Mouse (Mus musculus): ENCODE measurements around the gene S1pr5. TPM values are rescaled to one million over a fixed set of nuclear protein-coding genes. Genes with fewer than 3 reads are reported as not detected.
"Not testable (repeated sequence)": the region's sequence is repeated elsewhere in the genome, so short reads cannot be mapped to it uniquely, and the experiment has no call there.

The S1pr5 gene
- polyA plus RNA-seq, 1 experiment from 2014 or later = 0.06 TPM

- Histone ChIP-seq H3K27ac (replicated peaks) (peak overlapping the region; percentile 100), H3K9me3 (replicated peaks) (no peaks in the 10 kb centered on the region), H3K4me1 (replicated peaks) (peaks cover 65% of the 10 kb centered on the region), H3K36me3 (replicated peaks) (peaks cover 57% of the 10 kb centered on the region), H3K9ac (peak overlapping the region; percentile 91), H3K4me3 (replicated peaks) (peak overlapping the region; percentile 84), H3K4me2 (peak overlapping the region; percentile 77), H3K27me3 (no peaks in the 10 kb centered on the region)
- no peak for ATAC-seq (ENCODE audit: insufficient read depth)
- 83% methylated on average over 5 of the region's 5 CpGs for WGBS (ENCODE audit: insufficient replicate concordance)
These were observed 18.6 kb upstream of the S1pr5 start for GRCm38 (mm10) chr9:21266889-21267288.

- peaks cover 69% of the 10 kb centered on the region for H3K4me1 ChIP-seq (replicated peaks)
- H3K27me3 ChIP-seq = no peaks in the 10 kb centered on the region
- H3K9ac ChIP-seq = peak overlapping the region; percentile 91
- no peaks in the 10 kb centered on the region for H3K9me3 ChIP-seq (replicated peaks)
- peak; percentile 26 for ATAC-seq (ENCODE audit: insufficient read depth)
- WGBS (ENCODE audit: insufficient replicate concordance) = 5% methylated on average over 11 of the region's 11 CpGs
- peaks cover 45% of the 10 kb centered on the region for H3K36me3 ChIP-seq (replicated peaks)
- H3K27ac ChIP-seq (replicated peaks) = peak overlapping the region; percentile 100
- peak overlapping the region; percentile 77 for H3K4me2 ChIP-seq
- H3K4me3 ChIP-seq (replicated peaks) = peak overlapping the region; percentile 84
These were observed 17.4 kb upstream of the S1pr5 start for GRCm38 (mm10) chr9:21265611-21266010.

DNA sequence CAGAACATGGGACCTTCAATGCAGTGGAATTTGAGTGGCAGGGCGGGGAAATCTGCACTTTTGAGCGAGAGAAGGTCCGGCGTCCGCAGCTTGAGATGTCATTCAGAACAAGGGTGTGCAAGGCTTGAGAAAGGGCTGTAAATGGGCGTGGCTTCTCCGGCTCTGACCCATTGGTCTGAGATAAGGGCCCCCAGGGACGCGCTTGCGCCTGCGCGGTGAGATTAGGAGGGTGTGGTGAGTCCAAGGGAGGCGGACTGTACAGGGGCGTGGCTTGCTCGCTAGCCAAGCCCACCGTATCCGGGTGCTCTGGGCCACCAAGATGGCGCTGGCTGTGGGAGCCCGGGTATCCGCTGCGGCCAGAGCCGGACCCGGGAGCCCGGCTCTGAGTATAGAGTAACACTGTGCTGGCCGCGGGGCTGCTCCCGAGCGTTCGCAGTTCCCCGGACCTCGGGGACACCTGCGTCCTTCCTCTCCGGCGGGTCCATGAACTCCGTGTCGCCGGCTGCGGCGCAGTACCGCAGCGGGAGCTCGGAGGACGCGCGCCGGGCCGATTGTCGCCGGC, 16.8 kb upstream of the S1pr5 start, which contains the start of gene Atg4d:
TSS of gene Atg4d (plus strand) at position 294 of the 562 bp plus-strand sequence.
- H3K36me3 ChIP-seq (replicated peaks) = peaks cover 39% of the 10 kb centered on the region
- peak within 1 kb of the TSS; percentile 84 for H3K4me3 ChIP-seq (replicated peaks)
- H3K27ac ChIP-seq (replicated peaks) = peak within 1 kb of the TSS; percentile 100
- H3K4me1 ChIP-seq (replicated peaks) = peaks cover 69% of the 10 kb centered on the region
- H3K9me3 ChIP-seq (replicated peaks) = no peaks in the 10 kb centered on the region
- ATAC-seq (ENCODE audit: insufficient read depth) = peak; percentile 91
- peak within 1 kb of the TSS; percentile 89 for H3K4me2 ChIP-seq
- peak within 1 kb of the TSS; percentile 91 for H3K9ac ChIP-seq
- under 1% methylated on average over 49 of the region's 49 CpGs for WGBS (ENCODE audit: insufficient replicate concordance)
- H3K27me3 ChIP-seq = no peaks in the 10 kb centered on the region

DNA sequence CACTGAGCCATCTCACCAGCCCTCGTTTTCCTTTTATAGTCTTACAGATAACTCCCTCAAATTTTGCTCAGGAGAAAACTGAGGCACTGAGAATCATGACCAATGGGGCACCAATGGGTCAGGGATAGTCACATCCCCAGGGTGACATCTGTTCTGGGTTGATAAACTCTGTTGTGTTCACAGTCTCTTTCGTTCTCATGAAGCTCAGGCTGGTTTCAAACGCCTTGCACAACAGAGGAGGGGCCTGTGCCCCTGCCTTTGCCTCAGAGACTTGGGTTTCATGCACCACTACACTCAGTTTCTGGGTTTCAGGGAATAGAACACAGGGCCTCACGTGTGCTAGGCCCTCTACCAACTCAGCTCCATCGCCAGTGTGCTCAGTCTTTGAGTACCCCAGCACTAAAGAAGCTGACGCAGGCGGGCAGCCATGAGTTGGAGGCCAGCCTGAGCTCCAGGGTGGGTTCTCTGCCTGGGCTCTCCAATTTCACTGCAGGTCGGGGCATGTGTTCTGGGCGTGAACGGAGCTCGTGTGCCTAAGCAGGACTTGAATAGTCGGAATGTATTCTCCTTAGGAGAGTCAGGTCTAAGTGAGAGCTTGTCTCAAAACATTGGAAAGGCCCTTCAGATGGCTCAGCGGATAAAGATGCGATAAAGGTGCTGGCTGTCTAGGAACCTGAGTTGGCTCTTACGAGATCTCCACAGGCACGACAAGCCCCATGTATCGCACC, 16.2 kb upstream of the S1pr5 start:
- peak overlapping the region; percentile 100 for H3K27ac ChIP-seq (replicated peaks)
- peak overlapping the region; percentile 84 for H3K4me3 ChIP-seq (replicated peaks)
- 11% methylated on average over 17 of the region's 17 CpGs for WGBS (ENCODE audit: insufficient replicate concordance)
- no peaks in the 10 kb centered on the region for H3K9me3 ChIP-seq (replicated peaks)
- H3K4me2 ChIP-seq = peak overlapping the region; percentile 89
- no peaks in the 10 kb centered on the region; the same call in 1 of the 2 replicates for H3K27me3 ChIP-seq
- H3K4me1 ChIP-seq (replicated peaks) = peaks cover 72% of the 10 kb centered on the region
- peak overlapping the region; percentile 78 for H3K9ac ChIP-seq
- ATAC-seq (ENCODE audit: insufficient read depth) = peak; percentile 75
- peaks cover 33% of the 10 kb centered on the region for H3K36me3 ChIP-seq (replicated peaks)

GRCm38 (mm10) chr9:21261831-21262230, 13.6 kb upstream of the S1pr5 start:
- Histone ChIP-seq H3K9me3 (replicated peaks) (no peaks in the 10 kb centered on the region), H3K9ac (no peak overlapping the region), H3K4me1 (replicated peaks) (peaks cover 49% of the 10 kb centered on the region), H3K36me3 (replicated peaks) (peaks cover 7% of the 10 kb centered on the region), H3K27ac (replicated peaks) (no peak overlapping the region), H3K4me3 (replicated peaks) (no peak overlapping the region), H3K4me2 (no peak overlapping the region), H3K27me3 (peaks cover 11% of the 10 kb centered on the region; the same call in 1 of the 2 replicates)
- WGBS (ENCODE audit: insufficient replicate concordance) = 24% methylated on average over 2 of the region's 2 CpGs
- ATAC-seq (ENCODE audit: insufficient read depth) = no peak

- H3K36me3 ChIP-seq (replicated peaks) = no peaks in the 10 kb centered on the region
- WGBS (ENCODE audit: insufficient replicate concordance) = 57% methylated on average over 6 of the region's 6 CpGs
- no peak for ATAC-seq (ENCODE audit: insufficient read depth)
- H3K4me1 ChIP-seq (replicated peaks) = peaks cover 38% of the 10 kb centered on the region
- peaks cover 11% of the 10 kb centered on the region; the same call in 1 of the 2 replicates for H3K27me3 ChIP-seq
- no peak overlapping the region for H3K9ac ChIP-seq
- H3K9me3 ChIP-seq (replicated peaks) = no peaks in the 10 kb centered on the region
- H3K27ac ChIP-seq (replicated peaks) = no peak overlapping the region
- no peak overlapping the region for H3K4me3 ChIP-seq (replicated peaks)
- no peak overlapping the region for H3K4me2 ChIP-seq
These were observed 12.3 kb upstream of the S1pr5 start for GRCm38 (mm10) chr9:21260491-21261040.

DNA sequence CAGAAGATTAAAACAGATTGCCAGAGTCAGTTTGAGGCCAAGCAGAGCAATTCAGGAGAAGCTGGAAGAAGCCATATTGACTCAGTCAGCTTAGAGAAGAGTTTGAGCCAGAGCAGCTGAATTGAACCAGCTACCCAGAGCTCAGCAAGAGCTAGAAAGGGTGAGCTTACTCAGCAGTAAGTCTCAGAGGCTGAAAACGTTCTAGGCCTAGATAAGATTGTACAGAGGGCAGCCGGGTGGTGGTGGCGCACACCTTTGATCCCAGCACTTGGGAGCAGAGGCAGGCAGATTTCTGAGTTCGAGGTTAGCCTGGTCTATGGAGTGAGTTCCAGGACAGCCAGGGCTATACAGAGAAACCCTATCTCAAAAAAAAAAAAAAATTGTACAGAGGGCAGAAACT, 8.1 kb upstream of the S1pr5 start:
- ATAC-seq (ENCODE audit: insufficient read depth); H3K4me1 ChIP-seq (replicated peaks); H3K9me3 ChIP-seq (replicated peaks); H3K9ac ChIP-seq; H3K36me3 ChIP-seq (replicated peaks); H3K4me2 ChIP-seq; H3K27ac ChIP-seq (replicated peaks); H3K4me3 ChIP-seq (replicated peaks): not testable (repeated sequence)
- H3K27me3 ChIP-seq = peaks cover 37% of the 10 kb centered on the region
- WGBS (ENCODE audit: insufficient replicate concordance) = 47% methylated on average over 4 of the region's 4 CpGs

GRCm38 (mm10) chr9:21254690-21255089, 6.4 kb upstream of the S1pr5 start:
- no peak overlapping the region for H3K4me2 ChIP-seq
- H3K9ac ChIP-seq = no peak overlapping the region
- no peak for ATAC-seq (ENCODE audit: insufficient read depth)
- peaks cover 9% of the 10 kb centered on the region for H3K4me1 ChIP-seq (replicated peaks)
- no peak overlapping the region for H3K27ac ChIP-seq (replicated peaks)
- H3K36me3 ChIP-seq (replicated peaks) = no peaks in the 10 kb centered on the region
- no peaks in the 10 kb centered on the region for H3K9me3 ChIP-seq (replicated peaks)
- H3K27me3 ChIP-seq = peaks cover 54% of the 10 kb centered on the region
- H3K4me3 ChIP-seq (replicated peaks) = no peak overlapping the region

GRCm38 (mm10) chr9:21251116-21251735, 3.0 kb upstream of the S1pr5 start:
- no peak overlapping the region for H3K27ac ChIP-seq (replicated peaks)
- no peaks in the 10 kb centered on the region for H3K9me3 ChIP-seq (replicated peaks)
- H3K27me3 ChIP-seq = peaks cover 78% of the 10 kb centered on the region
- no peaks in the 10 kb centered on the region for H3K36me3 ChIP-seq (replicated peaks)
- no peak overlapping the region for H3K4me2 ChIP-seq
- no peak overlapping the region for H3K9ac ChIP-seq
- ATAC-seq (ENCODE audit: insufficient read depth) = no peak
- 66% methylated on average over 13 of the region's 13 CpGs for WGBS (ENCODE audit: insufficient replicate concordance)
- peaks cover 24% of the 10 kb centered on the region for H3K4me1 ChIP-seq (replicated peaks)
- no peak overlapping the region for H3K4me3 ChIP-seq (replicated peaks)

GRCm38 (mm10) chr9:21250509-21250908, 2.3 kb upstream of the S1pr5 start:
- Histone ChIP-seq H3K9me3 (replicated peaks) (no peaks in the 10 kb centered on the region), H3K4me3 (replicated peaks) (no peak overlapping the region), H3K36me3 (replicated peaks) (no peaks in the 10 kb centered on the region), H3K9ac (no peak overlapping the region), H3K27ac (replicated peaks) (no peak overlapping the region), H3K4me1 (replicated peaks) (peaks cover 25% of the 10 kb centered on the region), H3K27me3 (peaks cover 85% of the 10 kb centered on the region), H3K4me2 (no peak overlapping the region)
- ATAC-seq (ENCODE audit: insufficient read depth) = no peak
- 35% methylated on average over 2 of the region's 2 CpGs for WGBS (ENCODE audit: insufficient replicate concordance)
